Mouse (Mus musculus) midbrain, embryonic 14.5 days (tissue): ENCODE results near the gene Hs1bp3. TPM values are rescaled to one million over a fixed set of nuclear protein-coding genes. Genes with fewer than 3 reads are reported as not detected.

Experiments
- ATAC-seq: fragments of 200-750 bp; cut with Nextera tagmentation; 2 replicates; pipeline ENCODE4 v1.8.0; 2017; ENCODE audit warnings: moderate number of reproducible peaks, moderate library complexity; ENCODE audit not compliant: low FRiP score, low TSS enrichment
- DNase-seq: peaks from one replicate; pipeline ENCODE4 v3.0.0-alpha.2; 2015
- H3K27ac ChIP-seq: fragments of 300-500 bp; sonication (generic); replicated peaks from 2 replicates; pipeline ENCODE4 v1.5.1; 2014; ENCODE audit warnings: mild to moderate bottlenecking, low read depth, low read length, moderate library complexity
- H3K27me3 ChIP-seq: fragments of 300-500 bp; sonication (generic); 2 replicates; pipeline ENCODE4 v1.6.1; 2014; ENCODE audit warnings: low read length, control low read depth, mixed read lengths; ENCODE audit not compliant: control insufficient read depth, insufficient read depth
- H3K36me3 ChIP-seq: fragments of 300-500 bp; sonication (generic); 2 replicates; pipeline ENCODE4 v1.6.1; 2014; ENCODE audit warnings: low read length, control low read depth; ENCODE audit not compliant: control insufficient read depth, insufficient read depth
- H3K4me1 ChIP-seq: fragments of 300-500 bp; sonication (generic); 2 replicates; pipeline ENCODE4 v1.6.1; 2014; ENCODE audit warnings: mild to moderate bottlenecking, antibody characterized with exemption, low read length, control low read depth; ENCODE audit not compliant: control insufficient read depth, insufficient read depth
- H3K4me2 ChIP-seq: fragments of 300-500 bp; sonication (generic); 2 replicates; pipeline ENCODE4 v1.6.1; 2014; ENCODE audit warnings: mild to moderate bottlenecking, low read length, moderate library complexity
- H3K4me3 ChIP-seq: fragments of 300-500 bp; sonication (generic); replicated peaks from 2 replicates; pipeline ENCODE4 v1.5.1; 2014; ENCODE audit warnings: low read depth, low read length
- H3K9ac ChIP-seq: fragments of 300-500 bp; sonication (generic); replicated peaks from 2 replicates; pipeline ENCODE4 v1.6.1; 2014; ENCODE audit warnings: mild to moderate bottlenecking, low read length, moderate library complexity
- H3K9me3 ChIP-seq: fragments of 300-500 bp; sonication (generic); 2 replicates; pipeline ENCODE4 v1.6.1; 2016; ENCODE audit warnings: low read length, control low read depth, mixed read lengths; ENCODE audit not compliant: control insufficient read depth
- WGBS: fragments of 180-500 bp; shearing (Covaris S2); extraction: QIAGEN DNeasy Blood & Tissue Kit; methylation state at CpG from one replicate; pipeline ENCODE4 v1.1.7; 2014; 5-methylcytosine and 5-hydroxymethylcytosine counted together
- polyA plus RNA-seq: library from polyadenylated mRNA; unstranded; fragments of >200 nt; fragmentation: Nextera tagmentation; extraction: Ambion mirVana; gene quantifications from 2 replicates; pipeline ENCODE4 v1.2.1, GENCODE M21; 2014

Gene Hs1bp3
- polyA plus RNA-seq, 1 experiment from 2014 or later = 6.7 TPM

DNA sequence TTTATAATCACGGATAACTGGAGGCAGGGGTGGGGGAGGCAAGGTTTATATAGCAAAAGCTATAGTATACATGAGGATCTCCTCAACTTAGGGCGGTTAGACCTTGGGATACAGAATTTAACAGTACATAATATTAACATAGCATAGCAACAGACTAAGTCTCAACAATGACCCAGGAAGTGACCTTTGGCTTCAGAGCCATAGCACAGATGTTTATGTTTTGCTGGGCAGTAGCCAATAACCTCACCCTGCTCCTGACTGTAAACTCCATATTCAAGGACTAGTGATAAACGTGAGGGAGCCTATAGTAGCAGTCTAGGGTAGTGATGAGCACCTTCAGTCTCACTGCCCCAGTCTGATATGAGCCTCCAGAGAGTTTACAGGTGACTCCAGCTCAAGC lies 53.5 kb downstream of the Hs1bp3 start:
- peaks cover 11% of the 10 kb centered on the region; the same call in 1 of the 2 replicates for H3K4me1 ChIP-seq
- no peak for DNase-seq
- ATAC-seq = no peak

DNA sequence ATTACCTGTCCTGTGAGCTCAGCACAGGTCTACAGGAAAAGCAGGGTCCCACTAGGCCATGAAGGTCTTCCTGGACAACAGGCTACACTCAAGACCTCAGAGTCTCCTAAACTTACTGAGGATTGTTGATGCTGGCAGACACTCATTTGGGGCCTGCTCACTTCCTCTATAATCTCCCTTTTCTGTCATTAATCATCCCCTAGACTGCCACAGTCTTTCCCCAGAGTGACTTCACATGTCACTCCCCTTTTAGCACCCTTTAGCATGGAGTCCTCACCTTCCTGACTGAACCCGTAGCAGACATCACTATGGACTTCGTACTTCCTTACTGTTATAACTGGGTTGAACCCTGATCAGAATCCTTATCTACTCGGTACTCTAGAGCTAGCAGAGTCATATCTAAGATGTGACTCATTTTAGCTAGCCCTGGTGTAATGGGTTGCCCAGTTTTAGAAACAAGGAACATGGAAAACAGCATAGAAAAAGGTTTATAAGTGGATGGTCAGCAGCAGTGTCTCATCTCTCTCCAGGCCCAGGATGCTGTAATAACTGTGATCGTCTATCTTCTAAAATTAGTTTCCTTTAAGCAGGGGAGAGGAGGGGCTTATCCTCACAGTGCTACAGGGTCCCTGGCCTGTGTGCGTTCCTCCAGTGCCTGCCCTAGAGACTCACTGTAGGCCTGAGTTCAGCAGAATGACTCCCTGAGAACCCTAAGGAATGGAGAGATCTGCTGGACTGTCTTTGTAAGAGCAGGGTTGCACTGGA lies 58.7 kb downstream of the Hs1bp3 start:
- no peak overlapping the region for H3K4me3 ChIP-seq
- H3K36me3 ChIP-seq = no peaks in the 10 kb centered on the region
- ATAC-seq (no peak), DNase-seq (no peak)
- H3K9ac ChIP-seq = no peak overlapping the region
- no peak overlapping the region for H3K4me2 ChIP-seq
- no peaks in the 10 kb centered on the region for H3K27me3 ChIP-seq
- H3K9me3 ChIP-seq = no peaks in the 10 kb centered on the region
- H3K27ac ChIP-seq = no peak overlapping the region
- no peaks in the 10 kb centered on the region for H3K4me1 ChIP-seq
- 82% methylated on average over 5 of the region's 5 CpGs for WGBS

More for the DNA sequence above, 53.5 kb downstream of the Hs1bp3 start:
- no peaks in the 10 kb centered on the region for H3K9me3 ChIP-seq
- H3K4me3 ChIP-seq = no peak overlapping the region
- no peak overlapping the region for H3K27ac ChIP-seq
- no peak overlapping the region for H3K9ac ChIP-seq
- no peaks in the 10 kb centered on the region for H3K27me3 ChIP-seq
- WGBS = 76% methylated on average over 3 of the region's 3 CpGs
- no peak overlapping the region for H3K4me2 ChIP-seq
- no peaks in the 10 kb centered on the region for H3K36me3 ChIP-seq

DNA sequence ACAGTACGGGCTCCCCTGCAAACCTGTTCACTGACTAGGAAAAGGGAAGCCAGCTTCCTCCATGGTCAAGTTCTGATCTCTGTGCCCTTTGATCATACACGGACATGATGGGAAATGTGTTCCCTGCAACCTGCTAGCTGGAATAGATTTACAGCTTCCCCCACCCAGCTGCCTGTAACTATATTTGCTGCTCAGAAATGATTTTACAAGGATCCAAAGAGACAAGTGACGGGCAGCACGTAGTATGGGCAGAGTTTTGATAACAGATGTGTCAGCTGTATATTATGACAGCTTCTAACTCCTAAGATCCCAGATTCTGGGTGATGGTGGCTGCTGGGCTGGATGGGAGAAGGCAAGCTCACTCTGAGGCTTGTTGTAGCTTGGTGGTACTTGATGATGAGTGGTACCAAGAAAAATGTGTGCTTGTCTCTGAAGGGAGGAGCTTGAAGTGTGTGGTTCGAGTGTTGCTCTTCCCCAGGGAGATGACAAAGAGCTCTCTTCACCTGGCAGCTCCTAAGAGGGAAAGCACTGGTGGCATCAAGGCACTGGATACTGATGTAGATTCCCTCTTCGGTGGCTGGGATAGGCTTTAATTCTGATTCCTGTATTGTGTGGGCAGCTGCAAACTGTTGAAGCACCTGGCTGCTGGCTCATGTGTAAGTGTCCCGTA lies 59.4 kb downstream of the Hs1bp3 start:
- Histone ChIP-seq H3K4me3 (no peak overlapping the region), H3K4me1 (no peaks in the 10 kb centered on the region), H3K27ac (no peak overlapping the region), H3K9me3 (no peaks in the 10 kb centered on the region), H3K9ac (no peak overlapping the region), H3K4me2 (no peak overlapping the region), H3K36me3 (no peaks in the 10 kb centered on the region), H3K27me3 (no peaks in the 10 kb centered on the region)
- DNase-seq (no peak), ATAC-seq (no peak)
- 87% methylated on average over 7 of the region's 7 CpGs for WGBS

DNA sequence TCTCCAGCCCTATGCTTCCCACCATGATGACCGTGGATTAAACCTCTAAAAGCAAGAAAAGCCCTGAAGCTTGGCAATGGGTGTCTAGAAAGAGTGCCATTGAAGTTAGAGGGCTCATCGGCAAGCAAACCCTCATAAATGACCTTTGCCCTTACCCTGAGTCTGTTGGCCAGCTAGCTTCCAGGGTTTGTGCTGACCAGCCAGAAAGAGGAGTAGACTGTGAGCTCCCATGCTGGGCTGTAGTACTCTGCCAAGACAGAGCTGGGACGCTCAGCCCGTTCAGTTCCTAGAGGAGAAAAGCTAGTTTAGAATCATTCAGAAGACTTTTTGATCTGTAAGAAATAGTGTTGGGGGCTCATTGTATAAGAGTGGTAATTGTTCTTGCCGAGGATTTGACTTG lies 60.5 kb downstream of the Hs1bp3 start:
- WGBS = 83% methylated on average over 5 of the region's 5 CpGs
- Histone ChIP-seq H3K9me3 (no peaks in the 10 kb centered on the region), H3K4me2 (no peak overlapping the region), H3K9ac (no peak overlapping the region), H3K4me3 (no peak overlapping the region), H3K27ac (no peak overlapping the region), H3K27me3 (no peaks in the 10 kb centered on the region), H3K4me1 (no peaks in the 10 kb centered on the region), H3K36me3 (no peaks in the 10 kb centered on the region)
- DNase-seq = no peak
- no peak for ATAC-seq

DNA sequence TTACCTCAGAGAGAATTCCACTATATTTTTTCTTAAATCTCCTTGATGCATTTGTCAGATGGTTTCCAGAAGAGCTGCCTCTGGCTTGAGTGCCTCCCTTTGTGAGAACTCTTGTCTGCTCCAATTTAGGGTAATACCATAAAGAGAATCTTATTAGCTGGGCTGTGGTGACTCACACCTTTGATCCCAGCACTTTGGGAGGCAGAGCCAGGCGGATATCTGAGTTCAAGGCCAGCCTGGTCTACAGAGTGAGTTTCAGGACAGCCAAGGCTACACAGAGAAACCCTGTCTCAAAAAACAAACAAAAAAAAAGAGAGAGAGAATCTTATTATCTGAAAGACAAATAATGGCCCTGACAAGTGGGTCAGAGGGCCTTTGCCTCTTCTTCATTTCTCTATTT lies 63.9 kb downstream of the Hs1bp3 start:
- ATAC-seq = no peak
- WGBS = 77% methylated on average over 1 of the region's 1 CpGs
- no peak overlapping the region for H3K9ac ChIP-seq

DNA sequence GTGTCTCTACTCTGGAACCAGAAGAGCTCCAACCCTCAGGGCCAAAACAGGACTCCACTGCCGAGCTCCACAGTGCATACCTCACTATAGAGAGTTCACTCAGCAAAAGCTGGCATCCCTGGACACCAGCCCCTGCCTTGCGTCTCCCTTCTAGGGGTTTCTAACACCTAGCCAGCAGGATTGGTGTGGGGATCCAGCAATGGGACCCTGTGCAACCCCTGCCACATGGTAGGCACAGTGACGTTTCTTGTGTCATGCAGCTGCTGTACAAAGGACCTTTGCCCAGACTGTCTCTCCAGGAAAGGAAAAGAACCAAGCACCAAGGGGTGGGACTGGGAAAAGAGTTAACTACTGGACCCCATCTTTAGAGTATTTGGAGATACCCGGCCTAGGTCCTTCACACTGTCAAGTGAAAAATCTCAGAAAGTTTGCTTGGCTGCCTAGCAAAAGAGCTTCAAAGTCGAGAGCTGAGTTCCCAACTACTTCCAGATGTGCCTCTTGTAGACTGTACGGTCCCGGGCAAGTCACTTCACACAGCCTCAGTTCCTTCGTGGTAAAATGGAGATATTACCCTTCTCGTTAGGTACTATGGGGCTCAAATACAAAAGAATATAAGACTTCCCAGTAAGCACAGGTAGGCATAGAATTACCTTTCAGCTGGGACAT lies 64.9 kb downstream of the Hs1bp3 start:
- no peaks in the 10 kb centered on the region for H3K27me3 ChIP-seq
- no peak overlapping the region for H3K9ac ChIP-seq
- ATAC-seq (no peak), DNase-seq (no peak)
- no peaks in the 10 kb centered on the region for H3K9me3 ChIP-seq
- H3K4me2 ChIP-seq = no peak overlapping the region
- no peak overlapping the region for H3K27ac ChIP-seq
- no peaks in the 10 kb centered on the region for H3K36me3 ChIP-seq
- no peaks in the 10 kb centered on the region for H3K4me1 ChIP-seq
- 84% methylated on average over 9 of the region's 9 CpGs for WGBS
- H3K4me3 ChIP-seq = no peak overlapping the region

More for the DNA sequence above, 63.9 kb downstream of the Hs1bp3 start:
- H3K27ac ChIP-seq = no peak overlapping the region
- no peaks in the 10 kb centered on the region for H3K4me1 ChIP-seq
- DNase-seq = no peak
- no peak overlapping the region for H3K4me3 ChIP-seq
- no peak overlapping the region for H3K4me2 ChIP-seq
- no peaks in the 10 kb centered on the region for H3K36me3 ChIP-seq
- no peaks in the 10 kb centered on the region for H3K27me3 ChIP-seq
- no peaks in the 10 kb centered on the region for H3K9me3 ChIP-seq

DNA sequence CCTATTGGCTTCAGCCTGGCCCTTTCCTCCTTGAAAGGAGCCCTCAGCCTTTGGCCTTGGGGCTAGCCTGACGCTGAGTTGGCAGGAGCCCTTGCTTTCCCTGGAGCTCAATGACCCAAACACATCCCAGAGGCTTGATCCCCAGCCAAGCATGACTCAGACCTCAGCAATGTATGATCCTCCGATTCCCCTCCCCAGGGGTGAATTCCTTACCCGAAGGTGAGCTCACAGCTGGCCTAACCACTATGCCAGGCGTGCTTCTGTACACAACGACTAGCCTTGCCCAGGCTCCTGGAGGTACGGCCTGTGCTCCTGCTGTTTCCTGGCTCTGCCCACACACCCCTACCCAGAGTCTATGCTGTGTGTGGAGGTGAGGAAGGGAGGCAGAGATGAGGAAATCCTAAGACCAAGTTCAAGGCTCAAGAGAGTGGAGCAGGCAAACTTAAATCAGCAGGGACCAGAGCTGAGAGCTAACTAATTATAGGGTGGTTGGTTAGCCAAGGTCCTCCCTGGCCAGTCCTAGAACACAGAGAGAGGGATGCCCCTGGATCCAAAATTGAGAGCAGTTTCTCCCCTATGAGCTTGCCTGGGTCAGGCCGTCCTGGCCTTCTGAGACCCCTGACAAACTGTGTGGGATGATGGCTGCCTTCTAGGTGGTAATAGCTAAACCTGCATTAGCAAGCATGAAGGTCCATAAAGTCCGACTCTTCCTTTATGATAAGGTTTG lies 66.7 kb downstream of the Hs1bp3 start:
- Histone ChIP-seq H3K9me3 (no peaks in the 10 kb centered on the region), H3K4me1 (no peaks in the 10 kb centered on the region), H3K4me2 (no peak overlapping the region), H3K27ac (no peak overlapping the region), H3K27me3 (no peaks in the 10 kb centered on the region), H3K36me3 (no peaks in the 10 kb centered on the region), H3K4me3 (no peak overlapping the region), H3K9ac (no peak overlapping the region)
- DNase-seq (no peak), ATAC-seq (no peak)
- 71% methylated on average over 8 of the region's 8 CpGs for WGBS

DNA sequence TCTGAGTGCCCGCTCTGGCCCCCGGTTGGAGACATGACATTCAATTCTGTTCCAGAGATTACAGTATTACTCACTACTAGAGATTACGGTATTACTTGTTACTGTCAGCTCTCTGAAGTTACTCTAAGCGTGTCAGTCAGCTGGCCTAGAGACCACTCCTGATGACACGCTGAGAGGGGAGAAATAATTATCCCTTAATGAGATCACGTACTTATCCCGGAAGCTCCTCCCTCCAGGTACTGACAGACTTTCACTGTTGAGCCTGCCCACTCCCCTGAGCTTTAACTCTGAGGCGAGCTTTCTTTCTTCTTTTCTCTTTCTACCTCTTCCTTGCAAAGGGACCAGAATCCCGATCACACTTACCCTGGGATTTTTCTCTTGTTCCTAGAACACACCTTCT lies 67.7 kb downstream of the Hs1bp3 start:
- WGBS = 52% methylated on average over 9 of the region's 9 CpGs
- H3K4me2 ChIP-seq = no peak overlapping the region
- H3K4me3 ChIP-seq = no peak overlapping the region
- H3K27ac ChIP-seq = no peak overlapping the region
- H3K9ac ChIP-seq = no peak overlapping the region
- ATAC-seq (no peak), DNase-seq (no peak)
- no peaks in the 10 kb centered on the region for H3K36me3 ChIP-seq
- H3K4me1 ChIP-seq = no peaks in the 10 kb centered on the region
- H3K9me3 ChIP-seq = no peaks in the 10 kb centered on the region
- H3K27me3 ChIP-seq = no peaks in the 10 kb centered on the region
